Mouse (Mus musculus) testis, adult 2 months (tissue): ENCODE measurements at regions not wholly inside any gene's neighbourhood (a gene's known extent, or its start where the extent isn't known, plus 50 kb on each side); places are given as distances from the start of the nearest gene placed in this dataset.

Experiments used
- CTCF ChIP-seq: fragments of 200-500 bp; IDR thresholded peaks from 2 replicates; pipeline ENCODE4 v1.5.1; 2012; ENCODE audit warnings: low read depth, mild to moderate bottlenecking, inconsistent platforms, low read length, moderate library complexity; ENCODE audit not compliant: control insufficient read depth, insufficient read depth, insufficient replicate concordance
- POLR2A ChIP-seq: fragments of 200-500 bp; IDR thresholded peaks from 2 replicates; pipeline ENCODE4 v1.6.1; 2012; ENCODE audit warnings: low read depth, mild to moderate bottlenecking, inconsistent platforms, low read length, moderate library complexity; ENCODE audit not compliant: control insufficient read depth

DNA sequence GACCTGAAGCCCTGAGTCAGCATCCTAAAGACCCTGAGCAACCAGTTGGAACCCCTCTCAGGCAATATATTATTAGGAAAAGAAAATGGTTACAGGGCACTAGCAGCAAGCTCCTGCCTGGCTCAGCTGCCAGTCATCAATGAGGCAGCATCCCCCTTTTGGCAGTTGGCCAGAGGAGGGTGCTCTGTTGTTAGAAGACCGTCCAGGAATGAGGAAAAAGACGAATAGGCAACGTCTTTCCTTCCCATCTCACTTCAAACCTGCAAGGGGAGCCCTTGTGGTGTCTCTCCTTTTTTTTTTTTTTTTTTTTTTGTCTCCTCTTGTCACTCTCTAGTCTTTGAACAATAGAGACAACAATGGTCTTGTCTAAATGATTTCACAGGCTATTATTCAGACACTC is 452.8 kb downstream of the Gtdc1 start:
- TF ChIP-seq CTCF, result no peak
- TF ChIP-seq POLR2A, result no peak
